Mouse (Mus musculus): Measurements from ENCODE around the gene Ephb2. TPM values are rescaled to one million over a fixed set of nuclear protein-coding genes. Genes with fewer than 3 reads are reported as not detected.
A peak's percentile ranks its signal among the peaks of the same experiment; 100 is the strongest.

The Ephb2 gene
- polyA plus RNA-seq, 1 experiment: 57.6 TPM

GRCm38 (mm10) chr4:136770718-136771117 lies 65.1 kb downstream of the Ephb2 start:
- no peaks in the 10 kb centered on the region for H3K27me3 ChIP-seq (ENCODE audit: control insufficient read depth, insufficient read depth, low read length)
- no peaks in the 10 kb centered on the region for H3K4me1 ChIP-seq (ENCODE audit: control insufficient read depth, insufficient read depth, insufficient read length, low read length)
- no peak overlapping the region for H3K27ac ChIP-seq (ENCODE audit: insufficient read depth, low read depth, low read length)
- H3K4me3 ChIP-seq (ENCODE audit: low read depth, low read length): no peak overlapping the region
- 84% methylated on average over 17 of the region's 17 CpGs for WGBS
- peaks cover 3% of the 10 kb centered on the region; the same call in 1 of the 2 replicates for H3K36me3 ChIP-seq (ENCODE audit: control insufficient read depth, insufficient read depth, low read length)
- no peak for TF ChIP-seq CTCF (IDR thresholded peaks at IDR 0.05; ENCODE audit: extremely low read depth, insufficient read length, insufficient replicate concordance, low read depth, low read length)
- no peak for TF ChIP-seq POLR2A (IDR thresholded peaks at IDR 0.05; ENCODE audit: low read depth, low read length)

GRCm38 (mm10) chr4:136768499-136768898 lies 67.3 kb downstream of the Ephb2 start:
- WGBS: 95% methylated on average over 3 of the region's 3 CpGs
- H3K4me1 ChIP-seq (ENCODE audit: control insufficient read depth, insufficient read depth, insufficient read length, low read length): peaks cover 4% of the 10 kb centered on the region
- TF ChIP-seq CTCF (IDR thresholded peaks at IDR 0.05; ENCODE audit: extremely low read depth, insufficient read length, insufficient replicate concordance, low read depth, low read length) (no peak), POLR2A (IDR thresholded peaks at IDR 0.05; ENCODE audit: low read depth, low read length) (no peak)
- H3K27me3 ChIP-seq (ENCODE audit: control insufficient read depth, insufficient read depth, low read length): no peaks in the 10 kb centered on the region
- H3K27ac ChIP-seq (ENCODE audit: insufficient read depth, low read depth, low read length): no peak overlapping the region
- H3K4me3 ChIP-seq (ENCODE audit: low read depth, low read length): no peak overlapping the region
- H3K36me3 ChIP-seq (ENCODE audit: control insufficient read depth, insufficient read depth, low read length): peaks cover 3% of the 10 kb centered on the region; the same call in 1 of the 2 replicates

GRCm38 (mm10) chr4:136765080-136765479 lies 70.7 kb downstream of the Ephb2 start:
- no peaks in the 10 kb centered on the region for H3K27me3 ChIP-seq (ENCODE audit: control insufficient read depth, insufficient read depth, low read length)
- H3K4me1 ChIP-seq (ENCODE audit: control insufficient read depth, insufficient read depth, insufficient read length, low read length): peaks cover 14% of the 10 kb centered on the region
- TF ChIP-seq CTCF (IDR thresholded peaks at IDR 0.05; ENCODE audit: extremely low read depth, insufficient read length, insufficient replicate concordance, low read depth, low read length): no peak
- no peaks in the 10 kb centered on the region for H3K36me3 ChIP-seq (ENCODE audit: control insufficient read depth, insufficient read depth, low read length)
- H3K4me3 ChIP-seq (ENCODE audit: low read depth, low read length): no peak overlapping the region
- 32% methylated on average over 7 of the region's 7 CpGs for WGBS
- H3K27ac ChIP-seq (ENCODE audit: insufficient read depth, low read depth, low read length): 0 out of 2 replicates have a peak overlapping the region, but pooled peaks have one; percentile 25

- Histone ChIP-seq H3K36me3 (ENCODE audit: control insufficient read depth, insufficient read depth, low read length) (no peaks in the 10 kb centered on the region), H3K4me3 (ENCODE audit: low read depth, low read length) (no peak overlapping the region), H3K27me3 (ENCODE audit: control insufficient read depth, insufficient read depth, low read length) (no peaks in the 10 kb centered on the region), H3K27ac (ENCODE audit: insufficient read depth, low read depth, low read length) (no peak overlapping the region), H3K4me1 (ENCODE audit: control insufficient read depth, insufficient read depth, insufficient read length, low read length) (peaks cover 14% of the 10 kb centered on the region)
- WGBS: 78% methylated on average over 5 of the region's 5 CpGs
- no peak for TF ChIP-seq CTCF (IDR thresholded peaks at IDR 0.05; ENCODE audit: extremely low read depth, insufficient read length, insufficient replicate concordance, low read depth, low read length)
- no peak for TF ChIP-seq POLR2A (IDR thresholded peaks at IDR 0.05; ENCODE audit: low read depth, low read length)
Observed at GRCm38 (mm10) chr4:136763349-136763748, 72.4 kb downstream of the Ephb2 start.

- Histone ChIP-seq H3K27ac (ENCODE audit: insufficient read depth, low read depth, low read length) (no peak overlapping the region), H3K36me3 (ENCODE audit: control insufficient read depth, insufficient read depth, low read length) (no peaks in the 10 kb centered on the region), H3K27me3 (ENCODE audit: control insufficient read depth, insufficient read depth, low read length) (no peaks in the 10 kb centered on the region), H3K4me1 (ENCODE audit: control insufficient read depth, insufficient read depth, insufficient read length, low read length) (peaks cover 21% of the 10 kb centered on the region), H3K4me3 (ENCODE audit: low read depth, low read length) (no peak overlapping the region)
- TF ChIP-seq CTCF (IDR thresholded peaks at IDR 0.05; ENCODE audit: extremely low read depth, insufficient read length, insufficient replicate concordance, low read depth, low read length): no peak
- no peak for TF ChIP-seq POLR2A (IDR thresholded peaks at IDR 0.05; ENCODE audit: low read depth, low read length)
- WGBS: 33% methylated on average over 18 of the region's 18 CpGs
Observed at GRCm38 (mm10) chr4:136761713-136762380, 73.9 kb downstream of the Ephb2 start.

- H3K4me1 ChIP-seq (ENCODE audit: control insufficient read depth, insufficient read depth, insufficient read length, low read length): peaks cover 26% of the 10 kb centered on the region
- H3K36me3 ChIP-seq (ENCODE audit: control insufficient read depth, insufficient read depth, low read length): no peaks in the 10 kb centered on the region
- TF ChIP-seq POLR2A (IDR thresholded peaks at IDR 0.05; ENCODE audit: low read depth, low read length): no peak
- TF ChIP-seq CTCF (IDR thresholded peaks at IDR 0.05; ENCODE audit: extremely low read depth, insufficient read length, insufficient replicate concordance, low read depth, low read length): no peak
- no peak overlapping the region for H3K4me3 ChIP-seq (ENCODE audit: low read depth, low read length)
- no peaks in the 10 kb centered on the region for H3K27me3 ChIP-seq (ENCODE audit: control insufficient read depth, insufficient read depth, low read length)
- no peak overlapping the region for H3K27ac ChIP-seq (ENCODE audit: insufficient read depth, low read depth, low read length)
- 53% methylated on average over 11 of the region's 11 CpGs for WGBS
Observed at GRCm38 (mm10) chr4:136760882-136761281, 74.9 kb downstream of the Ephb2 start.

GRCm38 (mm10) chr4:136757096-136757495 lies 78.7 kb downstream of the Ephb2 start:
- H3K4me3 ChIP-seq (ENCODE audit: low read depth, low read length): no peak overlapping the region
- H3K27ac ChIP-seq (ENCODE audit: insufficient read depth, low read depth, low read length): no peak overlapping the region
- no peaks in the 10 kb centered on the region for H3K36me3 ChIP-seq (ENCODE audit: control insufficient read depth, insufficient read depth, low read length)
- H3K4me1 ChIP-seq (ENCODE audit: control insufficient read depth, insufficient read depth, insufficient read length, low read length): peaks cover 16% of the 10 kb centered on the region
- WGBS: 85% methylated on average over 4 of the region's 4 CpGs
- H3K27me3 ChIP-seq (ENCODE audit: control insufficient read depth, insufficient read depth, low read length): no peaks in the 10 kb centered on the region
- no peak for TF ChIP-seq CTCF (IDR thresholded peaks at IDR 0.05; ENCODE audit: extremely low read depth, insufficient read length, insufficient replicate concordance, low read depth, low read length)
- TF ChIP-seq POLR2A (IDR thresholded peaks at IDR 0.05; ENCODE audit: low read depth, low read length): no peak

Measured in small intestine, adult 2 months (tissue).